Mouse (Mus musculus) cerebellum, adult 9-10 months (tissue): ENCODE results near the gene Ank3.

Experiments used
- DNase-seq: peaks from one replicate; pipeline ENCODE4 v3.0.0; 2022

Gene Ank3

GRCm38 (mm10) chr10:69543876-69544620 is 145.5 kb downstream of the Ank3 start:
- DNase-seq: no peak

- no peak for DNase-seq
Observed at GRCm38 (mm10) chr10:69544653-69545052, 146.1 kb downstream of the Ank3 start.

GRCm38 (mm10) chr10:69545936-69546335 is 147.4 kb downstream of the Ank3 start:
- DNase-seq: no peak

DNA sequence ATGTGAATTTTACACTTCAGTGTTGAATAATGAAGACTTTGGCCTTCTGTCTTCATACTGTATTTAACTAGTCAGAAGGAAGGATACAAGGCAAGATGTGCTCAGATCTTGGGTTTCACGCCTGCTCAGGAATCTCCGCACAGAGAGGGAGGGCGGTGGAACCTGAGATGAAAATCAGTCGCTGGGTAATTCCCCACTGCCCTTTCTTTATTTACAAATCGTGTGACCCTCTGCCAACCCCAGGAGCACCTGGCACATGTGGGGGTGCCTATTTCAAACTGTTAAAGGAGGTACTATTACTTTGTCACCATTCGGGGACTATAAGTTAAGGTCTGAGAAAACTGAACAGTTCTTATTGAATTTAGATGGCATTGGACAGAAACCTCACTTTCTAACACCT is 148.1 kb downstream of the Ank3 start:
- DNase-seq: no peak

DNA sequence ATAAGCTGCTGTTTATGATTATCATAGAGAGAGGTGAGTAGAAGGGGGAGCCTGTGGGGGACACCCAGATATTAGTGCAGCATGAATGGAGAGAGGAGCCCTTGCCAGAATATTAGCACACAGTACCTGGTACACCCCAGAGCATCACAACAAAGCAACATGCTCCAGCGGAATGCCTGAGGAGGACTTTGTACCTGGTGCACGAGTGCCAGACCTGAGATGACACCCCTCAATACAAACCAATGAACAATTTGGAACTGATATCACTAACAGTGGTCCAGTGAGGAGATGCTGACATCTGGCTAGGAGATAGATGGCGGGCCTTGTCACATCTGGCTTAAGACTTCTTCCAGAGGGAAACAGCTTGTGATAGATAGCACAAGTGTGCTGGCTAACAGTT is 150.2 kb downstream of the Ank3 start:
- DNase-seq: no peak

DNA sequence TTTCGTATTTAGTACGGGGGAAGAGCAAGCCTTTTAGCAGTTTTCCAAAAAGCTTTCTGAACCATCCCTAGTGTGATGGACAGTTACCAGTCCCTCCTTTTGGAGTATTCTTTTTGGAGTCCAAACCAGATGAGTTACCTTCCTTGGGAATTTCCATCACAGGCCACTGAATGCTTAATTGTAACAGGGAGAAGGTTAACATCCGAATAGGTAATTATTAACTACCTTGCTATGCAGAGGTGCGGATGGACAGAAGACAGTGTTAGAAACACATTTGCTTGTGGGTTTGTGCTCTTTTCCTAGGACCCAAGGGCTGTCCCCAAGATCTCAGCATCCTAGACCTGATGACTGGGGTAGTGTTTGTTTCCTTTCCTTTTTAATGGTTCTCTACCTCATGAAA is 150.6 kb downstream of the Ank3 start:
- DNase-seq: no peak

DNA sequence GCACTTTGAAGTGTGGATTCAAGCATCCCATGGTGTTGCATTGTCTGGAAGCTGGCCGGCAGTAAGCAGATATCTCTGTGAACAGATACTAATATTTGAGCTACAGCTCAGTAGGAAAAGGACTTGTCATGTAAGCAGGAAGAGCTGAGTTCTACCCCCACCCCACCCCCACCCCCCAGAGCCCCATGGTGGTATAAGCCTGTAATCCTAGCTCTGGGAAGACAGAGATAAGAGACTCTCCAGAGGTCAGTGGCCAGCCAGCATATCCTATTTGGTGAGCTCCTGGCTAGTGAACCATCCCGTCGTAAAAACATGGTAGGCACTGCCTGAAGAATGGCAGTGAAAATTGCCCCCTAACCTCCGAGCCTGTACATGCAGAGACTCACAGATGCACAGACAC is 152.3 kb downstream of the Ank3 start:
- DNase-seq: no peak

DNA sequence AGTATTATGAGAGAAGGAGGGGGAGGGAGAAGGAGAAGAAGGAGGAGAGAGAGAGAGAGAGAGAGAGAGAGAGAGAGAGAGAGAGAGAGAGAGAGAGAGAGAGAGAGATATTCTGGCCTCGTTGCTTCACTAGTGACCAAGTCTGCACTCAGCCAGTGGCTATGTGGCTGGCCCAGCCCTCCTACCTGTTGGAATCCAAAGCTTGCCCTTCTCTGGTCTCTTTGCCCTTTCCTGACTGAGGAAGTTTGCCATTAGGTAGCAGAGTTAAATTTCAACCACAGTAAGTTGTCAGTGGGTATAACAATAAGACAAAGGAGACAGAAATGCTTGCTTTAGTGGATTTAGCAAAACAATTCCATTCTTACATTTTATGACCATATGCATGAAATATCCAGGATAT is 154.5 kb downstream of the Ank3 start:
- no peak for DNase-seq

- no peak for DNase-seq
Observed at GRCm38 (mm10) chr10:69555592-69555991, 157.0 kb downstream of the Ank3 start.

- peak; percentile 71 for DNase-seq
Observed at GRCm38 (mm10) chr10:69556278-69556677, 157.7 kb downstream of the Ank3 start.

GRCm38 (mm10) chr10:69560237-69560636 is 161.7 kb downstream of the Ank3 start:
- no peak for DNase-seq

DNA sequence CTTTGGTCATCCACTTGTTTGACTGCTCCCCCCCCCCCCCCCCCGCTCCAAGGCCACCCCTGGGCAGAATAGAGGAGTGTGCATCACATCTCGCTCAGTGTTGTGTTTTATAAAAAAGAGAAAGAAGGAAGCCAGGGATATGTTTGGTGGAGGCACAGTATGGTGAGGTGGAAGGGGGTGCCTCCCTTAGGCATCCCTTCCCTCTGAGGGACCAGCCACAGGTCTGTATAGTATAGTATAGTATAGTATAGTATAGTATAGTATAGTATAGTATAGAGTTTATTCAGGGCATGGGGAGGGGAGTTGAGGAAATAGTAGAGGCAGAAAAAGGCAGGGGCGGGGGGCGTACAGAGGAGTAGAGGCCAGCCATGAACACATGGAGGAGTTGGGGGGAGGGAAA is 164.4 kb downstream of the Ank3 start:
- no peak for DNase-seq

DNA sequence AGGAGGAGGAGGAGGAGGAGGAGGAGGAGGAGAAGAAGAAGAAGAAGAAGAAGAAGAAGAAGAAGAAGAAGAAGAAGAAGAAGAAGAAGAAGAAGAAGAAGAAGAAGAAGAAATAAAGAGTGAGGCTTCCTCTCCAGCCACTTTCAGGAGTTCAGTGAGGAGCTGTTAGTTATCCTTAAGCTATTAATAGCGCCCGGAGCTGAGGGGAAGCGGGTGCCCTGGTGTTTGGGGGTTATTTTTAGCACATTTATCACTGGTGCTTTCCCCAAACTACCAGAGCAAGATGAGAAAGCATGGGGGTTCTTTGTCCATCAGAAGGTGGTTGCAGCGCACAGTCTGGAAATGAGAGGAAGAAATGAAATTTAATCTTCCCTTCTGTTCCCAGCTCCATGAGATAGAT is 166.5 kb downstream of the Ank3 start:
- DNase-seq: no peak

DNA sequence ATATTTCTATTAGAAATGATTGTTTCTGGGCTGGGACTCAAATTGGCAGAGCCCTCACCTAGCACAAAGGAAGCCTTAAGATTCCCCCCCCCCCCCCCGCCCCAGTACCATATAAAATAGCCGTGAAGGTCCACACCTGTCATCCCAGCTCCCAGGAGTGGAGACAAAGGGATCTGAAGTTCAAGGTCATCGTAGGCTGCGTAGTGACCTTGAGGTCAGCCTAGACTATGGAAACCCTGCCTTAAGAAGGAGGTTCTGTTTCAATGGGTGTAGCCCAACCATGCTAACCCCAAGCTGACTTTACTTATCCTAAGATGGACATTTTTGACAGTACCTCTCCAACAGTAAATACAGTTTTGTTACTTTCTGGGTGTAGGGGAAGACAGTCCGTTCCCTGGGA is 170.4 kb downstream of the Ank3 start:
- DNase-seq: no peak

DNA sequence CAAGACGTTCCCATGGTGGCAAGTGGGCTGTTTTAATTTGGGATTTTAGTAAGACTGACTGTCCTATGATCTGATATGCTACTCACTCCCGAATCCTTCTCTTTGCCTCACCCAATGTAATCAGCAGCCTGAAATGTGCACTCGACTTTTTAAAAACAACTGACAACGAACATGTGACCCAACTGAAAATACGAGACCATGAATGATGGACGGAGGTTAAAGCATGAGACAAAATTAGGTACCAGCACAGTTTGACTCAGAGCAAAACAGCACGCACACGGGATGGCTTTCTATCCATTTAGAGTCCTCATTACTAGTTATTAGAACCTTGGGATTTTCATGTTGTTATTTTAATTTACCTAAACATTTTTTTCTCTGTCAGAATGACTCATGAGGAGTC is 171.2 kb downstream of the Ank3 start:
- no peak for DNase-seq

DNA sequence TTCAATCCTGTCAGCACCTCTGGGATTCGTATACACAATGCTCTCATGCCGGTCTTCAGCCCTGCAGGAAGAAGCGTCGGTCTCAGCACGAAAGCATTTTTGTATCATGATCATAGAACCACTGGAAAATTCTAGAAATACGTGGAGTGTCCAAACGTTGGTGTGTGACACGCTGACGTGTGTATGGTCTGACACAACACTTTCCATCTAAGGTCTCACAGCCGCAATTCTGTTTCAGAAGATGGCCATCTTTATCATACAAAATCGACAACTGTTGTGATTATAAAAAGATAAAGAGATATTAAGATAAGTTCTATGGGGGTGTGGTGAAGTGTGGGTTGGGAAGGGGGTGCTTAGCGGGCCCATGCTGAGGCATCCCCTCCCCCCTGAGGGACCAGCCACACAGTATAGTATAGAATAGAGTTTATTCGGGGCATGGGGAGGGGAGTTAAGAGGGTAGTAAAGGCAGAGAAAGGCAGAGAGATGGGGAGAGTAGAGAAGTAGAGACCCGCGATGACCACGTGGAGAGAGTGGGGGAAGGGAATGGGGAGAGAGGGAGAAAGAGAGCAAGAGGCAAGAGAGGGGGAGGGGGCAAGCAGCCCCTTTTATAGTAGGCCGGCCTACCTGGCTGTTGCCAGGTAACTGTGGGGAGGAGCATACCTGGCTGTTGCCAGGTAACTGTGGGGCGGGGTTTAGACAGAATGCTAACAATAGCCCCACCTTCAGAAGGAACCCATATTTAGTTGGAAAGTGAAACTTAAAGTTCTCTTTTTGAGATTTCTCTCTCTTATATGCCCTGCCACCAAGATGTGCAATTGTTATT is 172.1 kb downstream of the Ank3 start:
- DNase-seq: no peak

- no peak for DNase-seq
Observed at GRCm38 (mm10) chr10:69571422-69571821, 172.8 kb downstream of the Ank3 start.

DNA sequence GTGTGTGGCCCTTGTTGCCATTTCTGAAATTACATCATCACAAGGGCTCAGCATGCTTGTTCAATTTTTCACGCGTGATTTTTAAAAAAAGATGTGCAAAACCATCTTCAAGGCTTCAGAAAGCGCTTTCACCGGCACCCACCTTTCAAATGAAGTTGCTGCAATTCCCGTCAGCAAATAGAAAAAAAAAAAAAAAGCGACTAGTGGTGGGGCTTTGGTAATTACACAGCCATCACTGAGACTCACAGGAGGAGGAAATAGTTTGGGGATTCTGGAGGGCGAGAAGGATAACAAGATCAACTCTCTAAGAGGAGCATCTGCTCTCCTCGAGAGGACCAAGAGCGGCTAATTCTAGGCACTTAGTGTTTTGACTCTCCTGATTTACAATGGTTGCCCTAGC is 173.4 kb downstream of the Ank3 start:
- DNase-seq: no peak

- no peak for DNase-seq
Observed at GRCm38 (mm10) chr10:69573054-69573453, 174.5 kb downstream of the Ank3 start.

DNA sequence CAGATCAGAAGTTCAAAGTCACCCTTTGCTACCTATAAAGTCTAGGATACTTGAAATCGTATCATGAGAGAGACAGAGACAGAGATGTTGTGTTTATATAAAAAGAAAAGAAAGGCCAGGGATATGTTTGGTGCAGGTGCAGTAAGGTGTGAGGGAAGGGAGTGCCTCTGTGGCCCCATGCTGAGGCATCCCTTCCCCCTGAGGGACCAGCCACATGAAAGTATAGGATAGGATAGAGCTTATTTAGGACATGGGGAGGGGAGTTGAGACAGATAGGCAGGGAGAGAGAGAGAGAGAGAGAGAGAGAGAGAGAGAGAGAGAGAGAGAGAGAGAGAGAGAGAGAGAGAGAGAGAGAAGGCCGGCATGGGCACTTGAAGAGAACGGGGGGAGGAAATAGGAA is 175.2 kb downstream of the Ank3 start:
- DNase-seq: no peak

DNA sequence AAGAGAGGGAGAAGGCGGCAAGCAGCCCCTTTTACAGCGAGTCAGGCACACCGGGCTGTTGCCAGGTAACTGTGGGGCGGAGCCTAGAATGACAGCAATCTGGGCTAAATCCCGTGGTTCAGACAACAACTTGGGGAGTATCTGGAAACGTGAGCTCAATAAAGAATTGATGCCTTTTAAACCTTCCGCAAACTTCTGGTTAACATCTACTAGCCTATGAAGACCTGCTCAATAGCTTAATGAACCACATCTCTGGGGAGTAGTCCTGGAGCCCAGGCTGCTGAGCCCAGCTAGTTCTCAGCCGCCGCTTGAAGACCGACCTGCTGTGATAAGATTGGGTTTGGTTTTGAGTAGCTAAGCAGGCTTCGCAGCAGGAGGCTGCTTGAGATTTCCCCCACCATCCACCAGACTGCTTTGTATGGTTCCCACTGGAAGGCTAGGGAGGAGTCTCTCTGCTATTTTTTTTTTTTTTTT is 175.7 kb downstream of the Ank3 start:
- no peak for DNase-seq

- DNase-seq: no peak
Observed at GRCm38 (mm10) chr10:69574894-69575293, 176.3 kb downstream of the Ank3 start.

GRCm38 (mm10) chr10:69575451-69575850 is 176.9 kb downstream of the Ank3 start:
- no peak for DNase-seq

DNA sequence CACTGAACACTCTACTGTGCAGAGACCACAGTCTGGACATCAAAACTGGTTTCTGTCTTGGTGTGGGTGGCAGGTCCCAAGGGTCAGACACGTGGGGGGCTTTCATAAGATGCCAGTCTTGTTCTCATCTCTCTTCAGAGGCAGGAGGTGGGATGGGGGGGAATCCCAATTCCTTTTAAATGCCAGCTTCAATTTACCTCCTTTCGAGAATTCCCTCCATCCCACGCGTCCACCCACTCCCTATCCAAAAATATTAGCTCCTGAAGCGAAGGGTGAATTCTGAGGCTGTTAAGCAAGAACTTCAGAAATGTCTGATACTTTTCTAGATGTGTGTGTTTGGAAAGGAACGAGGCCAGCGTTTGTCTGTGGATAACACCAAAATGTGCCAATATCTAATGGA is 177.7 kb downstream of the Ank3 start:
- no peak for DNase-seq
